Mouse (Mus musculus) E14TG2a.4 (cell line): ENCODE measurements at regions not wholly inside any gene's neighbourhood (a gene's known extent, or its start where the extent isn't known, plus 50 kb on each side); places are given as distances from the start of the nearest gene placed in this dataset.

Experiments used
- CTCF ChIP-seq: conservative IDR thresholded peaks from 2 replicates; pipeline ENCODE4 v1.5.1; 2014; ENCODE audit warnings: low read length
- POU5F1 ChIP-seq: IDR thresholded peaks from 2 replicates; pipeline ENCODE4 v1.6.1; 2014; ENCODE audit warnings: low read length, borderline replicate concordance

DNA sequence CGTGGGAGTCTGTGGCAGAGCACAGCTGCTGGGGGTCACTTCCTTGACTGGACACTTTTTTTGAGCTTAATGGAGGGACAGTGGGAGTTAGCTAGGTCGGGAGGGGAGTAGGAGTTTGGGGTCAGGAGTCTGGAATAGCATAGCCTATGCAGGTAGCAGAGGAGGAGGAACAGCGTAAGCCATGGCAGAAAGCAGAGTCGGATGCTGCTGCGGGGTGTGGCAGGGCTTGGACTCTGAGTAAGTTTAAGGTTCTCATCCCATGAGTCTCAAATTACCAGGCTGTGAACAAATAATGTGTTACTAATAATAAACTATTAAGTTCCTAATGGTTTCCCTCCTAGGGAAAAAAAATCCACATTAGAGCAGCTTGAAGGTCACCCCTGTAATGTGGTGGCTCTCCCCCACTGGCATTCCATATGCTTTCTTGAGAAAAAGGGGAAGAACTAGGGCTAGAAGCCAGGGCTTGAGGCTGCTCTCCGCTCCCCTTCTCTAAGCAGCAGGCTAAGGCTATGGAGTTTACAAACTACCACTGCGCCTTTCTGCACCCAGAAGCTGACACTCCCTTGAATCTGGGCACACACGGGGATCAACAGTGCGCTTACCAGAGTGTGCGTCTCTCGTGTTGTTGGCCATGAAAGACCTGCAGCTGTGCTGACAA lies 213.4 kb upstream of the Pgrmc2 start:
- no peak for TF ChIP-seq CTCF
- TF ChIP-seq POU5F1: no peak
